Mouse (Mus musculus) brain, embryonic 14.5 days (tissue): Measurements from ENCODE around the gene Amot.

Source experiments
- CTCF ChIP-seq: fragments of 200-500 bp; IDR thresholded peaks from 2 replicates; pipeline ENCODE4 v1.5.1; 2012; ENCODE audit warnings: inconsistent platforms, mild to moderate bottlenecking, moderate library complexity, borderline replicate concordance; ENCODE audit not compliant: insufficient read depth, insufficient read length; ENCODE audit errors: extremely low read depth
- POLR2A ChIP-seq: fragments of 200-500 bp; IDR thresholded peaks from 2 replicates; pipeline ENCODE4 v1.6.1; 2012; ENCODE audit warnings: mild to moderate bottlenecking, inconsistent platforms, borderline replicate concordance; ENCODE audit not compliant: poor library complexity, insufficient read depth, insufficient read length, severe bottlenecking; ENCODE audit errors: extremely low read depth

DNA sequence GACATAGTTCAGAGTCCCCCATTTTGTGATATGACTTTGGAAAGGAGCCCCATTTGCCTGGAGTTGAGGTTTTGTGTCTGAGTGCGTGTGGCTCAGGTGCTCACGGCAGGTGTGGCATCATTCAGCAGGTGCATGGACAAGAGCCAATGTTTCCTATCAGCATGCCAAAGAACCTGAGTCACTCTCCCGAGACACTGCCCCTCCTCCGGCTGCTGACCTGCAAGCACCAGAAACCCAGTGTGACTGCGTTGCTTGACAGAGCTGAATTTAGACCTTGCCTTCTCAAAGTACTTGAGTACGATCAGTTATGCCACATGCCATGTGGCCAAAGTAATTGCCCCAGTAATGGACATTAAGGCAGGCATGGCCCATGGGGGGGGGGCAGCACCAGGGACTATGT is 7.5 kb downstream of the Amot start:
- TF ChIP-seq CTCF = no peak
- no peak for TF ChIP-seq POLR2A
